Mouse (Mus musculus) cortical plate, adult 2 months (tissue): ENCODE measurements at regions not wholly inside any gene's neighbourhood (a gene's known extent, or its start where the extent isn't known, plus 50 kb on each side); places are given as distances from the start of the nearest gene placed in this dataset.

ENCODE experiments used
- CTCF ChIP-seq: fragments of 200-500 bp; IDR thresholded peaks from 2 replicates; pipeline ENCODE4 v1.5.1; 2011; ENCODE audit warnings: mild to moderate bottlenecking, control low read depth, low read length; ENCODE audit not compliant: insufficient read depth; ENCODE audit errors: extremely low read depth
- POLR2A ChIP-seq: fragments of 200-500 bp; IDR thresholded peaks from 2 replicates; pipeline ENCODE4 v1.6.1; 2011; ENCODE audit warnings: mild to moderate bottlenecking, low read length, control low read depth; ENCODE audit not compliant: insufficient read depth; ENCODE audit errors: extremely low read depth

- TF ChIP-seq POLR2A: no peak
- no peak for TF ChIP-seq CTCF
Observed at GRCm38 (mm10) chr1:41384731-41385130, 579.3 kb downstream of the Tmem182 start.
